Mouse (Mus musculus): ENCODE measurements around the gene Trpm3. TPM values are rescaled to one million over a fixed set of nuclear protein-coding genes. Genes with fewer than 3 reads are reported as not detected.

Trpm3 gene
- polyA plus RNA-seq, 1 experiment: 1.2 TPM

DNA sequence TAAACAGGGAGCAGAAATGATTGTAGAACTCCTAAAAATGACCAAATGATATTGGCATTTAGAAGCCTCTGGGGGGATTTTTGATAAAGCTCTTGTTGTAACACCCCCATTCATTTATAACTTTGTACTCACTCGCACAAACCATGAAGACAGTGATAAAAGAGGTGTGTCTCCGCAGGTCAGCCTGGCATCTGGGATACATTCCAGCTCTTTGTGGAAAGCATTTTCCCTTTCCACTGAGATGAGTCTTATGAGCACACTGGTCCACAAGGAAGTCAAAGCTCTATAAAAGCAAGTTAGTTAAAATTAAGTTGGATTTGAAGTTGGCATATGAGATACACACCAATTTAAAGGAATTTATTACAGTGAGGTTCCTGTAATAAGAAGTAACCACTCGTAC is 600.4 kb downstream of the Trpm3 start:
- no peak overlapping the region for H3K4me3 ChIP-seq (ENCODE audit: control insufficient read depth, low read depth, low read length)
- H3K36me3 ChIP-seq (ENCODE audit: control insufficient read depth, insufficient read depth, low read length): no peaks in the 10 kb centered on the region
- no peaks in the 10 kb centered on the region for H3K27me3 ChIP-seq (ENCODE audit: control insufficient read depth, insufficient read depth, low read length)
- TF ChIP-seq POLR2A (IDR thresholded peaks at IDR 0.05; ENCODE audit: control insufficient read depth, low read depth, low read length) (no peak), CTCF (IDR thresholded peaks at IDR 0.05; ENCODE audit: control insufficient read depth, insufficient read depth, insufficient replicate concordance, low read depth, low read length) (no peak)
- no peak overlapping the region for H3K27ac ChIP-seq (ENCODE audit: control insufficient read depth, insufficient read depth, low read depth, low read length)
- no peaks in the 10 kb centered on the region for H3K4me1 ChIP-seq (ENCODE audit: control insufficient read depth, insufficient read depth, low read length)

DNA sequence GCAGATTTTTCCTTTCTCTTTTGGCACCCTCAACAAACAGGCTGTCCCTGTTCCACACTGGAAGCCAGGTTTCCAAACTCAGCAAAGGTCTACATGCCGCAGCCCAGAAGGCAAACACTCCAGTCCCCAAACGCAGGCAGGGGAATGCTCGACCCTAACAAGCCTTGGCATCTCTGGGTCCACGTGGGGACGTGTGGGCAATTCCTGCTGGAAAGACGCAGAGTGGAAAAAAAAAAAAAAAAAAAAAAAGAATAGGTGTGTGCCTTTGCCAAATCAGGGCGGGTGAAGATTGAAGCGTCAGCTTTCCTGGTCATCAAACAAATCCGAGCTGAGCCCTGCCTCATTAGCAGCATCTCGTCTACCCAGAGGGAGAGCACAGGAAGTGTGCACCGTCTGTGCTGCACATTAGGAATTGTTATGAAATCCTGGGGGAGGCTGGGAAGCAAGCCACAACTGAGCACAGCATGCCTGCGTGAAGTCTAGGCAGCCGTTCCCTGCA is 614.5 kb downstream of the Trpm3 start:
- H3K4me3 ChIP-seq (ENCODE audit: control insufficient read depth, low read depth, low read length): no peak overlapping the region
- H3K27me3 ChIP-seq (ENCODE audit: control insufficient read depth, insufficient read depth, low read length): no peaks in the 10 kb centered on the region
- H3K27ac ChIP-seq (ENCODE audit: control insufficient read depth, insufficient read depth, low read depth, low read length): no peak overlapping the region
- TF ChIP-seq POLR2A (IDR thresholded peaks at IDR 0.05; ENCODE audit: control insufficient read depth, low read depth, low read length): no peak
- no peak for TF ChIP-seq CTCF (IDR thresholded peaks at IDR 0.05; ENCODE audit: control insufficient read depth, insufficient read depth, insufficient replicate concordance, low read depth, low read length)
- H3K4me1 ChIP-seq (ENCODE audit: control insufficient read depth, insufficient read depth, low read length): no peaks in the 10 kb centered on the region
- H3K36me3 ChIP-seq (ENCODE audit: control insufficient read depth, insufficient read depth, low read length): no peaks in the 10 kb centered on the region

DNA sequence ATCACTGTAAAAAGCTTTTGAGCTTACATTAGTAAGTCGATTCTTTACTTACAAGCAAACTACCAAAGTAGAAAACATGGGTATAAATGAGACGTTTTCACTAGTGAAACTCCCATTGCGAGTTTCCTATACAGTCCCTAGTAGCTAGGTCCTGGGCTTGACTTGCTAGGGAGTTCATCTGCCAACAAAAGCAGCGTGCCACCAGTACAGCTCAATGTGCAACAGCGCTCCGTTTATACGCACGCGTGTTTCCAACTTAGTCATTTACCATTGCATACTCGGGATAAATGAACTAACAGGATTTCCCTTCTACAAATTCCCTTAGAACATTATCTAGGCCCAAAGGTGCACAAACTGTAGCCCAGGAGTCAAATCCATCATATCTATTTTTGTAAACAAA is 615.2 kb downstream of the Trpm3 start:
- TF ChIP-seq CTCF (IDR thresholded peaks at IDR 0.05; ENCODE audit: control insufficient read depth, insufficient read depth, insufficient replicate concordance, low read depth, low read length): no peak
- no peak for TF ChIP-seq POLR2A (IDR thresholded peaks at IDR 0.05; ENCODE audit: control insufficient read depth, low read depth, low read length)
- H3K27ac ChIP-seq (ENCODE audit: control insufficient read depth, insufficient read depth, low read depth, low read length): no peak overlapping the region

DNA sequence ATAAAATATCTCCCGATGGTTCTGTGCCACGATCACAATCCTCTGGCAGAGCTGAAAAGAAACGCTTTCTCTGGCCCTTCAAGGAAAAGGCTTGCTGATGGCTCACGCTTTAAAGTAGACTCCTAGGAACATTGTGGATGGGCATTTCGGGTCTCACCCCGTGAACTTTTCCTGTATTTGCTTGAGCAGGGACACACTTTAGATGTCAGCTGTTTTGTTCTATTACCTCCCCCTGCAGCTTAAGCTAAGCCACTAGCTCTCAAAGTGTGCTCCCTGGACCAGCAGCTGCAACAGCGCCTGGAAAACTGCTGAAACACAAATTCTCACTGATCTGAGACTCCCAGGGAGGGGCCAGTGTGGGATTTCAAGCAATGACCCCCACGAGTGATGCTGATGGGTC is 615.7 kb downstream of the Trpm3 start:
- H3K27me3 ChIP-seq (ENCODE audit: control insufficient read depth, insufficient read depth, low read length): no peaks in the 10 kb centered on the region

More for the DNA sequence above, 615.2 kb downstream of the Trpm3 start:
- Histone ChIP-seq H3K36me3 (ENCODE audit: control insufficient read depth, insufficient read depth, low read length) (no peaks in the 10 kb centered on the region), H3K4me1 (ENCODE audit: control insufficient read depth, insufficient read depth, low read length) (no peaks in the 10 kb centered on the region), H3K4me3 (ENCODE audit: control insufficient read depth, low read depth, low read length) (no peak overlapping the region), H3K27me3 (ENCODE audit: control insufficient read depth, insufficient read depth, low read length) (no peaks in the 10 kb centered on the region)

DNA sequence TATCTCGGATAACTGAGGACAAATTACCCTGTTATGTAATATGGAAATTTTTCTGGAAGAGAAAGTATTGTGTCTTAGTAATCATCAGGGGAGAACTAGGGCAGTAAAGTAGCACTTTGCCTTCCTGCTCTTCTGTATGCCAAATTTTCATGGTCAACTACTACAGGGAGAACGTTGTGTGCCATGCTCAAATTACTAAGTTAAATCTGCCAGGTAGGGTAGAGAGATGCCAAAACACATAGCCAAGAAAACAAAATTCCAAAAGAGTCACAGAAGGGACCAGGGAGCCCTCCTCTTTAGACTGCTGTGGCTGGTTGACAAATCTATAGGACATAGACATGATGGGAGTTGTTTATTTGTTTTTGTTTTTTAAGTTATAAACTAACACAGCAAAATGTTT is 619.6 kb downstream of the Trpm3 start:
- TF ChIP-seq CTCF (IDR thresholded peaks at IDR 0.05; ENCODE audit: control insufficient read depth, insufficient read depth, insufficient replicate concordance, low read depth, low read length): no peak
- TF ChIP-seq POLR2A (IDR thresholded peaks at IDR 0.05; ENCODE audit: control insufficient read depth, low read depth, low read length): no peak
- Histone ChIP-seq H3K27me3 (ENCODE audit: control insufficient read depth, insufficient read depth, low read length) (no peaks in the 10 kb centered on the region), H3K4me3 (ENCODE audit: control insufficient read depth, low read depth, low read length) (no peak overlapping the region), H3K27ac (ENCODE audit: control insufficient read depth, insufficient read depth, low read depth, low read length) (no peak overlapping the region), H3K4me1 (ENCODE audit: control insufficient read depth, insufficient read depth, low read length) (no peaks in the 10 kb centered on the region), H3K36me3 (ENCODE audit: control insufficient read depth, insufficient read depth, low read length) (no peaks in the 10 kb centered on the region)

More for the DNA sequence above, 615.7 kb downstream of the Trpm3 start:
- Histone ChIP-seq H3K36me3 (ENCODE audit: control insufficient read depth, insufficient read depth, low read length) (no peaks in the 10 kb centered on the region), H3K4me1 (ENCODE audit: control insufficient read depth, insufficient read depth, low read length) (no peaks in the 10 kb centered on the region), H3K27ac (ENCODE audit: control insufficient read depth, insufficient read depth, low read depth, low read length) (no peak overlapping the region), H3K4me3 (ENCODE audit: control insufficient read depth, low read depth, low read length) (no peak overlapping the region)
- TF ChIP-seq POLR2A (IDR thresholded peaks at IDR 0.05; ENCODE audit: control insufficient read depth, low read depth, low read length) (no peak), CTCF (IDR thresholded peaks at IDR 0.05; ENCODE audit: control insufficient read depth, insufficient read depth, insufficient replicate concordance, low read depth, low read length) (no peak)

DNA sequence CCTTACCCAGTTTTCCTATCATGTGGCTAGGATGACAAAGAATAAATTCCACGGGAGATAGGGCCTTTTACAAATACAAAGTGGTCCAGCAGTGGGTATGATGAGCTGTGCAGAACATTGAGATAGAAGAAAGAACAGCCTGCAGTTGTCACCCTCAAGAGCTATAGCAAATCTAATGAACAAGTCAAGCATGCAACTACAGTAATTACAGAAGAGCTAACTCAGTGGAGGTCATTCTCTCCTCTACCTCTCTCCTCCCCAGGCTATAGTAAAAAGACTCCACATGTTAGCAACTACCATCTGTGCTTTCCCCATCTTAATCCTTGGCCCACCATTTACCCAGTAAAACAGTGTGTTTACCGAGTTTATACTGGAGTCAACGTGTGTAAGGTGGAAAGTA is 629.4 kb downstream of the Trpm3 start:
- no peaks in the 10 kb centered on the region for H3K27me3 ChIP-seq (ENCODE audit: control insufficient read depth, insufficient read depth, low read length)
- H3K36me3 ChIP-seq (ENCODE audit: control insufficient read depth, insufficient read depth, low read length): no peaks in the 10 kb centered on the region
- no peaks in the 10 kb centered on the region for H3K4me1 ChIP-seq (ENCODE audit: control insufficient read depth, insufficient read depth, low read length)
- TF ChIP-seq CTCF (IDR thresholded peaks at IDR 0.05; ENCODE audit: control insufficient read depth, insufficient read depth, insufficient replicate concordance, low read depth, low read length): no peak
- TF ChIP-seq POLR2A (IDR thresholded peaks at IDR 0.05; ENCODE audit: control insufficient read depth, low read depth, low read length): no peak
- no peak overlapping the region for H3K27ac ChIP-seq (ENCODE audit: control insufficient read depth, insufficient read depth, low read depth, low read length)
- H3K4me3 ChIP-seq (ENCODE audit: control insufficient read depth, low read depth, low read length): no peak overlapping the region

DNA sequence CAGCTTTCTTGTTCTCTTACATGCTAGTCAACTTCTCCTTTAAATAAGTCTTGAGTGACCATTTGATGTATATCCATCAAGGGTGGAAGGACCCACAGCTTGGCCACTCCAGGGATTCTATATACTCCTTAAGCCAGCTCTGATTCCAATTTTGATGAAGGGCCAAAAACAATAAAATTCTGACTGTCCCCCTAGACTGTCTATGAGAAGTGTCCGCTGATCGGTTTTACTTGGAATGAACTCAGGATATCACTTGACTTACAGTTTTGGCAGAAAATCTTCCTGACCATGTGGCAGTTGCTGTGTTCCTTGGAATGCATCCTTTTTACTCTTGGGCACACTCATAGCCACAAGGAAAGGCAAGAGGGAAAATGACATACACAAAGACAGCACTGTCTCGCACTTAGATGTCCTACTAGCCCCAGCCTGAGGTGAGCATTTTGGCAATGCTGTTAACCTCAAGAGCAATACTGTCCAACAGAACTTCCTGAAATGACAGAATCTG is 636.4 kb downstream of the Trpm3 start:
- Histone ChIP-seq H3K36me3 (ENCODE audit: control insufficient read depth, insufficient read depth, low read length) (no peaks in the 10 kb centered on the region), H3K27ac (ENCODE audit: control insufficient read depth, insufficient read depth, low read depth, low read length) (no peak overlapping the region), H3K27me3 (ENCODE audit: control insufficient read depth, insufficient read depth, low read length) (no peaks in the 10 kb centered on the region), H3K4me3 (ENCODE audit: control insufficient read depth, low read depth, low read length) (no peak overlapping the region), H3K4me1 (ENCODE audit: control insufficient read depth, insufficient read depth, low read length) (no peaks in the 10 kb centered on the region)
- no peak for TF ChIP-seq POLR2A (IDR thresholded peaks at IDR 0.05; ENCODE audit: control insufficient read depth, low read depth, low read length)
- TF ChIP-seq CTCF (IDR thresholded peaks at IDR 0.05; ENCODE audit: control insufficient read depth, insufficient read depth, insufficient replicate concordance, low read depth, low read length): no peak
